Mouse (Mus musculus): ENCODE results near the gene Urm1. TPM values are rescaled to one million over a fixed set of nuclear protein-coding genes. Genes with fewer than 3 reads are reported as not detected.

The Urm1 gene
- polyA plus RNA-seq, 1 experiment from 2014 or later = 31.4 TPM

DNA sequence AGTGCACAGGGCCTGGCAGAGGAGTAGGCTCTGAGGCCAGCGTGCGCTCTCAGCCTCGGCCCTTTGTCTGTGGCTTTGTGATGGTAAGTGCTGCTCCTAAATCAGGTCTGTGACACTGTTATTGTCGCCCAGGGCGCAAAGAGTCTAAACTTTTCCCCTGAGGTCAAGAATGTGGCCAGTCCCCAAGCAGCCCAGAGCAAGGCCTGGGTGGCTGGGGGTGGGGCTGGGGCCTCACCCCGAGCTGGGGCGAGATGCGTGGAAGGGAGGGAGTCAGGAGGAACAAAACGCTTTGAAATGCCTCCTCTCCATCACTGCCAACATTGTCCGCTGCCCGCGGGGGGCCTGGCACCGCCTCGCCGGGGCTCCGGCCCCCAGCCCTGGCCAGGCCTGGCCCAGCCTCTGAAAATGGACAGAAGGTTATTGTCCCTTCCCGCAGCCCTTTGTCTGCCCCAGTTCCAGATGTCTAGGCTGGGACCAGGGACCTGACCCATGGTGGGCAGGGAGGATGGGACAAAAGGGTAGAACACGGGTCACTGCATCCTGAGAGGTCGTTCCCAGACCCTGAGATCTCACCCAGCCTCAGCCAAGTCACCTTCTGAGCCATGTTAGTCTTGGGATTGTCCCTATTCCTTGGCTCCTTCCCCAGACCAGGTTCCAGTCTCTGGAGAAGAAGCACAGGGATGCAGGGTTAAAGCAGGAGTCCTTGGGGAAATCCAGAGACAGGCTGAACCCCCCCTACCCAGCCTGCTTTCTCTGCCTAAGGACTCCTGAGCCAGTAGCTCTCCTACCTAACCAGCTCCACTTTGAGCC lies 36.8 kb downstream of the Urm1 start:
- no peaks in the 10 kb centered on the region for H3K9me3 ChIP-seq (ENCODE audit: control insufficient read depth, low read length)
- H3K4me3 ChIP-seq (ENCODE audit: low read length) = no peak overlapping the region
- no peak overlapping the region for H3K4me2 ChIP-seq (ENCODE audit: low read length)
- no peaks in the 10 kb centered on the region for H3K27me3 ChIP-seq (replicated peaks; ENCODE audit: control insufficient read depth, insufficient read depth, low read length)
- no peak overlapping the region for H3K27ac ChIP-seq (ENCODE audit: low read depth, low read length)
- WGBS = 12% methylated on average over 19 of the region's 19 CpGs
- ATAC-seq = no peak
- H3K9ac ChIP-seq (ENCODE audit: low read depth, low read length) = 0 out of 2 replicates have a peak overlapping the region, but pooled peaks have one; percentile 3
- H3K36me3 ChIP-seq (ENCODE audit: control insufficient read depth, insufficient read depth, low read length) = no peaks in the 10 kb centered on the region
- H3K4me1 ChIP-seq (ENCODE audit: control insufficient read depth, insufficient read depth, low read depth, low read length) = peaks cover 11% of the 10 kb centered on the region

DNA sequence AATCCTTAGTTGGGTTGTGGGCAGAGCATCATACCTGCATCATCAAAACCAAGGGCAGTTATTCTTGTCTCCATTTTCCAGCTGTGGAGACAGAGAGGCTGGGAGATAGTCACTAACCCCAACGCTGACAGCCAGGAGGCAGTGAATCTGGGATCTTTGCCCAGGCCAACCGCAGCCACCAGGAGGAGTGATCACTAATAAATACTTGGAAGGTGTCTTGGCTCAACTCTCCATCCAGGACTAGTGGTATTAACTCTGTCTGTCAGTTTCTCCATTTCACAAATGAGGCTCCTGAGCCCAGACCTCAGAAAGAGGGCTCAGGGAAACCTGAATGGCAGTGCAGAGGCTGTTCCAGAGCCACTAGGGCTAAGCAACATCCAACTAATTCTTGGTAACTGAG lies 37.5 kb downstream of the Urm1 start:
- Histone ChIP-seq H3K36me3 (ENCODE audit: control insufficient read depth, insufficient read depth, low read length) (no peaks in the 10 kb centered on the region), H3K27me3 (replicated peaks; ENCODE audit: control insufficient read depth, insufficient read depth, low read length) (no peaks in the 10 kb centered on the region), H3K27ac (ENCODE audit: low read depth, low read length) (no peak overlapping the region), H3K9ac (ENCODE audit: low read depth, low read length) (no peak overlapping the region), H3K4me2 (ENCODE audit: low read length) (no peak overlapping the region), H3K9me3 (ENCODE audit: control insufficient read depth, low read length) (no peaks in the 10 kb centered on the region), H3K4me3 (ENCODE audit: low read length) (no peak overlapping the region), H3K4me1 (ENCODE audit: control insufficient read depth, insufficient read depth, low read depth, low read length) (peaks cover 11% of the 10 kb centered on the region)
- no peak for ATAC-seq
- 29% methylated on average over 2 of the region's 2 CpGs for whole genome bisulfite sequencing

- H3K4me1 ChIP-seq (ENCODE audit: control insufficient read depth, insufficient read depth, low read depth, low read length) = peaks cover 9% of the 10 kb centered on the region
- no peaks in the 10 kb centered on the region for H3K36me3 ChIP-seq (ENCODE audit: control insufficient read depth, insufficient read depth, low read length)
- no peak overlapping the region for H3K27ac ChIP-seq (ENCODE audit: low read depth, low read length)
- no peak overlapping the region for H3K4me2 ChIP-seq (ENCODE audit: low read length)
- H3K9me3 ChIP-seq (ENCODE audit: control insufficient read depth, low read length) = no peaks in the 10 kb centered on the region
- no peak for ATAC-seq
- whole genome bisulfite sequencing = 60% methylated on average over 5 of the region's 5 CpGs
- H3K4me3 ChIP-seq (ENCODE audit: low read length) = no peak overlapping the region
- no peak overlapping the region for H3K9ac ChIP-seq (ENCODE audit: low read depth, low read length)
- H3K27me3 ChIP-seq (replicated peaks; ENCODE audit: control insufficient read depth, insufficient read depth, low read length) = no peaks in the 10 kb centered on the region
Measured at GRCm38 (mm10) chr2:29857967-29858366, 38.1 kb downstream of the Urm1 start.

DNA sequence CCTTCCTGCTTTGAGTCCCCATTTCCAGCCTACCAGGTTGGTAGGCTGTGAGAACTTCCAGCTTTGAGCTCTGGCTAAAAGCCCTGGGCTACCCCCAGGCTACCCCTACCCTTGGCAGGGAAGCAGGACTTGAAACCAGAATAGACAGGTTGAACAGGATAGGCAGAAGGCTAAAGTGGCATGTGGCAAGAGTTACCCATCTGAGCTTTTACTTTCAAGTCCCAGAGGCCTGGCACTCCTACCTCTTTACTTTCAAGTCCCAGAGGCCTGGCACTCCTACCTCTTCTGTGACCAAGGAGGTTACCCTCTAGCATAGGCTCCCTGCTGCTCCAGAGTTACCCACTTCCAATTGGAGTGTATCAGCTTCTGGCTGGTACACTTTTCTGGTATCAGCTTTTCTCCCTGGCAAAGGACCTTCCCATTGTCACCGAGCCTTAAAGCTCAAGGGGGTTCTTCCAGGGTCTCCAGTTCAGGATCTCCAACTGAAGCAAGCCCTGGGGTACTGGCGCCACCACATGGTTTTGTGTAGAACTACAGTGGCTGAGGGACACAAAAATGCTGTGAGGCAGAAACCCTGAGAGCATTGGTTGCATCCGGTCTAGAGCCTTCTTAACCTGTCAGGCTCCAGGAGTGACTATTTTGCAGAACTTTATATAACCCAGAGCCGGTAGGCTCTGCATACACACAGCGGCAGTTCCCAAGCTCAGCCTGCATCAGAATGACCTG lies 39.0 kb downstream of the Urm1 start:
- no peak overlapping the region for H3K9ac ChIP-seq (ENCODE audit: low read depth, low read length)
- H3K36me3 ChIP-seq (ENCODE audit: control insufficient read depth, insufficient read depth, low read length) = no peaks in the 10 kb centered on the region
- no peaks in the 10 kb centered on the region for H3K9me3 ChIP-seq (ENCODE audit: control insufficient read depth, low read length)
- no peak overlapping the region for H3K27ac ChIP-seq (ENCODE audit: low read depth, low read length)
- 10% methylated on average over 5 of the region's 5 CpGs for WGBS
- H3K4me1 ChIP-seq (ENCODE audit: control insufficient read depth, insufficient read depth, low read depth, low read length) = peaks cover 7% of the 10 kb centered on the region
- no peak overlapping the region for H3K4me3 ChIP-seq (ENCODE audit: low read length)
- ATAC-seq = no peak
- no peak overlapping the region for H3K4me2 ChIP-seq (ENCODE audit: low read length)
- no peaks in the 10 kb centered on the region for H3K27me3 ChIP-seq (replicated peaks; ENCODE audit: control insufficient read depth, insufficient read depth, low read length)

GRCm38 (mm10) chr2:29865125-29865524 lies 45.2 kb downstream of the Urm1 start:
- no peak for ATAC-seq

DNA sequence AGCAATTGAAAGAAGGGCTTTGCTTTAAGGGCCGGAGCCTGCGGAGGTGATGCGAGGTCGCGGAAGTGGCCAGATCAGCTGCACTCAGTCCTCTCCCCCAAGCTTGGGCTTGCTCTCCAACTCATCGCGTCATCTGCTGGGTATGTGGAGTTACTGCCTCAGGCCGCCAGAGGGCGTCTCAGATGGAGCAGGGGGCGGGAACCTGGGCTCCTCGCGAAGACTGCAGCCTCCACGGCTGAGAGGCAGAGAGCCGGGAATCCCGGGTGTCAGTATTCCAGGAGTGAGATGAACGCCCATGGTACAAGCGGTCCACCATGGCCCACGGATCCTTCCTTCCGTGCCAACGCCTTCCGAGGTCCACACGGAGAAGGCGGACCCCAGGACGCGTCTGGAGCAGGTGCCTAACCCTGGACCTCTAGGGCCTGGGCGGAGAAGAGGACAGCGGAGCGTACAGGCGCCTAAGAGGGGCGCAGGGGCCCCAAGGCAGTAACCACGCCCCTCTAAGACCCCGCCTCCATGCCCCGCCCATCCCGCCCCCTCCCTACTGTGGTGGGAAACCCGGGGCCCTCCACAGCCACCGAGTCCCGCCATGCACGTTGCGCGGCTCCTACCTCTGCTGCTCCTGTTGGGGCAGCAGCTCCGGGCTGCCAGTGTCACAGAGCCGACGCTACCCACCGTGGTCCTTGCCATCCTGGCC lies 49.2 kb downstream of the Urm1 start, which contains the start of gene Cercam:
Gene Cercam (plus strand): TSS at position 216 of the 697 bp plus-strand sequence.
- ATAC-seq = peak; percentile 91
- peaks cover 8% of the 10 kb centered on the region for H3K4me1 ChIP-seq (ENCODE audit: control insufficient read depth, insufficient read depth, low read depth, low read length)
- H3K4me3 ChIP-seq (ENCODE audit: low read length) = peak within 1 kb of the TSS; percentile 56
- peak within 1 kb of the TSS; percentile 87 for H3K4me2 ChIP-seq (ENCODE audit: low read length)
- peak within 1 kb of the TSS; percentile 76 for H3K9ac ChIP-seq (ENCODE audit: low read depth, low read length)
- H3K9me3 ChIP-seq (ENCODE audit: control insufficient read depth, low read length) = no peaks in the 10 kb centered on the region
- H3K27ac ChIP-seq (ENCODE audit: low read depth, low read length) = peak within 1 kb of the TSS; percentile 81
- no peaks in the 10 kb centered on the region for H3K27me3 ChIP-seq (replicated peaks; ENCODE audit: control insufficient read depth, insufficient read depth, low read length)
- H3K36me3 ChIP-seq (ENCODE audit: control insufficient read depth, insufficient read depth, low read length) = no peaks in the 10 kb centered on the region
- under 1% methylated on average over 39 of the region's 44 CpGs for WGBS

More at GRCm38 (mm10) chr2:29865125-29865524, 45.2 kb downstream of the Urm1 start:
- no peaks in the 10 kb centered on the region for H3K36me3 ChIP-seq (ENCODE audit: control insufficient read depth, insufficient read depth, low read length)
- 82% methylated on average over 4 of the region's 4 CpGs for WGBS
- H3K4me2 ChIP-seq (ENCODE audit: low read length) = no peak overlapping the region
- H3K4me3 ChIP-seq (ENCODE audit: low read length) = no peak overlapping the region
- H3K9me3 ChIP-seq (ENCODE audit: control insufficient read depth, low read length) = no peaks in the 10 kb centered on the region
- H3K27ac ChIP-seq (ENCODE audit: low read depth, low read length) = no peak overlapping the region
- no peaks in the 10 kb centered on the region for H3K27me3 ChIP-seq (replicated peaks; ENCODE audit: control insufficient read depth, insufficient read depth, low read length)
- peaks cover 7% of the 10 kb centered on the region for H3K4me1 ChIP-seq (ENCODE audit: control insufficient read depth, insufficient read depth, low read depth, low read length)
- no peak overlapping the region for H3K9ac ChIP-seq (ENCODE audit: low read depth, low read length)

DNA sequence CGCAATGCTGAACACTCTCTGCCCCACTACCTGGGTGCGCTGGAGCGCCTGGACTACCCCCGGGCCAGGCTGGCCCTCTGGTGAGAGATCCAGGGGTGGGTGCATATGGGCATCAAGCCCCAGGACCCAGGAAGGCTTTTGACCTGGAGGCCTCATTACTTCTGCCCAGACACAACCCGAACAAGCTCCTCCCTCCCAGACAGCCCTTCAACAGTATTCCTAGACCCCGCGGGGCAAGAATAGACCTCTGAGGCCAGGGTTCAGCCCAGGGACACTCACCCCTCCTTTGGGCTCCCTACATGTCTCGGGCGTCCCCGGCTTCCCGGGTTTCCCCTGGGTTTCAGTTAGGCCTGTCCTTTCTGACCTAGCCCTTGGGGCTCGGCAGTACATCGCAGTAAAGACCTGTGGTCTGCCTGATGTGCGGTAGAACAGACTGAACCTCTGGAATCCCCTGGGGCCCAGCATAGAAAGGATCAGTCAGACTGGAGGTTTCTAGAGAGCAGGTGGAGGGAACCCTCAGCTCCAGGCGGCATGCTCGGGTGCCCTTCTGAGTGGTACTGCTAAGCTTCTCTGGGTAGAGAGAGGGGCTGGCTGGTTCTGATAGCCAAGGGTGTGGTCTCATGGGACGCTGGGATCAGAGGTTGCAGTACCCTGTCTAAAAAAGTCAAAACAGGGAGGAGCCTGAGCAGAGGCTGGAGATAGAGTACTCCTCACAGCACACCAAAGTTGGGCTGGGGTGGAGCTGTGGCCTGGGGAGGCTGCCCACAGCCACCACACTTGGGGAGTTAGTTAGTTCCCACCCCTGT lies 50.0 kb downstream of the Urm1 start:
- H3K27ac ChIP-seq (ENCODE audit: low read depth, low read length) = peak overlapping the region; percentile 81
- peak overlapping the region; percentile 87 for H3K4me2 ChIP-seq (ENCODE audit: low read length)
- peak; percentile 18 for ATAC-seq
- 5% methylated on average over 17 of the region's 17 CpGs for WGBS
- no peaks in the 10 kb centered on the region for H3K36me3 ChIP-seq (ENCODE audit: control insufficient read depth, insufficient read depth, low read length)
- H3K9ac ChIP-seq (ENCODE audit: low read depth, low read length) = peak overlapping the region; percentile 76
- peaks cover 8% of the 10 kb centered on the region for H3K4me1 ChIP-seq (ENCODE audit: control insufficient read depth, insufficient read depth, low read depth, low read length)
- H3K27me3 ChIP-seq (replicated peaks; ENCODE audit: control insufficient read depth, insufficient read depth, low read length) = no peaks in the 10 kb centered on the region
- H3K9me3 ChIP-seq (ENCODE audit: control insufficient read depth, low read length) = no peaks in the 10 kb centered on the region
- H3K4me3 ChIP-seq (ENCODE audit: low read length) = peak overlapping the region; percentile 56

DNA sequence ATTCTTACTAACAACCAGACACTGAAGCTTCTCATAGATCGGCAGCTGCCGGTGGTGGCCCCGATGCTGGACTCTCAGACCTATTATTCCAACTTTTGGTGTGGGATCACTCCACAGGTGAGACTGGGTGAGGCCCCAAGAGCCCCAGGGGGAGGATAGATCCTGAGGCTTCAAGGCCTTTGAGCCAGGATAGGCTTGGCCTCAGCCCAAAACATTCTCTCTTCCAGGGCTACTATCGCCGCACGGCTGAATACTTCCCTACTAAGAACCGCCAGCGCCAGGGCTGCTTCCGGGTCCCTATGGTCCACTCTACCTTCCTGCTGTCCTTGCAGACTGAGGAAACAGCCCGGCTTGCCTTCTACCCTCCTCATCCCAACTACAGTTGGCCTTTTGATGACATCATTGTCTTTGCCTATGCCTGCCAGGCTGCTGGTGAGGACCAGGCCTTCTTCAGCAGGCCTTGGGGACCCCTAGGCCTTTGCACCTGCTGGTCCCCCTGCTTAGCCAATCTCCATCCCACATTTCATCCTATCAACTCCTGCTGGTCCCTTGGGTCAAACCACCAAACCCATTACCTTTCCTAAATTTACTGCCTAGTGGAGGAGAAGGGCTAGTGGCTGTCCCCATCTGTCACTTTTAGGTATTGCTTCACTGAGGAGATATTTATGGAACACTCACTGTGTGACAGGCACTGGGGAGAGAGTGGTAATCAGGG lies 52.9 kb downstream of the Urm1 start:
- no peak for ATAC-seq

More for the DNA sequence above, 52.9 kb downstream of the Urm1 start:
- H3K4me2 ChIP-seq (ENCODE audit: low read length) = no peak overlapping the region
- no peak overlapping the region for H3K9ac ChIP-seq (ENCODE audit: low read depth, low read length)
- H3K4me3 ChIP-seq (ENCODE audit: low read length) = no peak overlapping the region
- H3K9me3 ChIP-seq (ENCODE audit: control insufficient read depth, low read length) = no peaks in the 10 kb centered on the region
- no peak overlapping the region for H3K27ac ChIP-seq (ENCODE audit: low read depth, low read length)
- WGBS = 91% methylated on average over 10 of the region's 10 CpGs
- peaks cover 8% of the 10 kb centered on the region for H3K4me1 ChIP-seq (ENCODE audit: control insufficient read depth, insufficient read depth, low read depth, low read length)
- no peaks in the 10 kb centered on the region; the same call in 1 of the 2 replicates for H3K36me3 ChIP-seq (ENCODE audit: control insufficient read depth, insufficient read depth, low read length)
- no peaks in the 10 kb centered on the region for H3K27me3 ChIP-seq (replicated peaks; ENCODE audit: control insufficient read depth, insufficient read depth, low read length)
